9 mouse cellular contexts compared by ENCODE assay signal in the genomic region with DNA sequence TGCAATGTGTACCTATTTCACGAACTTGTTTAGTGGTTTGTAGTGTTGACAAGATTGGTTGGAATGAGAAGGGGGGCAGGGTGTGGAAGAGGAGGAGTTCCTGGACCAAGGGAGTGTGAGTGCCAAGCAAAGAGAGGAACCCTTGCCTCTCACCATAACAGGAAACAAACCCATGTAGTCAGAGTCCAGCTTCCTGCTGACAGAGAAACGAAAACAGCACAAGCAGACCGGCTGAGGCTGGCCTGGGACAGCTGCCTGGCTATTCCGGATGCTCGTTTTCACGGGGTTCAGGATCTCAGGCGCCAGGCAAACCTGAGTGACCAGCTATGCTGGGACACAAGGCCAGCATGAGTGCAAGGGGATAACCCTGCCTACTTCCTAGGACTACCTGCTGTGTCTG.
DNase-seq lines count a peak whose midpoint lies in the region; ATAC-seq lines count a peak whose summit lies in the region.
"Had no signal": no experiment of that assay in that cellular context is flagged by ENCODE, and none has a peak within 500 bp of the region (broad histone marks: within the 10 kb centered on the region; RNA-seq: fewer than 3 reads in every experiment).

No protein-coding gene starts in this region.

- H3K4me2 ChIP-seq in forebrain, embryonic 11.5 days (ENCODE audit: low read depth, low read length, severe bottlenecking): no peak overlapping the region
- H3K4me2 ChIP-seq: embryonic facial prominence, embryonic 15.5 days had no signal

- H3K4me1 ChIP-seq in forebrain, embryonic 11.5 days (replicated peaks; ENCODE audit: control insufficient read depth, insufficient read depth, low read length): no peaks in the 10 kb centered on the region
- H3K4me1 ChIP-seq: embryonic facial prominence, embryonic 15.5 days had no signal

- no peak for ATAC-seq in megakaryocyte-erythroid progenitor cell, adult 5-6 weeks (replicated peaks; ENCODE audit: low FRiP score, low TSS enrichment, poor library complexity, severe bottlenecking)
- ATAC-seq in forebrain, embryonic 11.5 days (replicated peaks; ENCODE audit: low FRiP score): no peak

- H3K9me3 ChIP-seq in forebrain, embryonic 11.5 days (ENCODE audit: control insufficient read depth, low read length): no peaks in the 10 kb centered on the region
- H3K9me3 ChIP-seq: embryonic facial prominence, embryonic 15.5 days had no signal

- no peaks in the 10 kb centered on the region for H3K27me3 ChIP-seq in forebrain, embryonic 11.5 days (ENCODE audit: control insufficient read depth, insufficient read depth, low read length)
- H3K27me3 ChIP-seq: embryonic facial prominence, embryonic 15.5 days had no signal

- no peak overlapping the region for H3K4me3 ChIP-seq in forebrain, embryonic 11.5 days (ENCODE audit: low read depth, low read length)
- H3K4me3 ChIP-seq: embryonic facial prominence, embryonic 15.5 days had no signal

- 81% methylated on average over 7 of the region's 7 CpGs for WGBS in forebrain, embryonic 11.5 days

- no peak overlapping the region for H3K27ac ChIP-seq in forebrain, embryonic 11.5 days (ENCODE audit: low read depth, low read length)
- H3K27ac ChIP-seq: embryonic facial prominence, embryonic 15.5 days had no signal

- intact Hi-C loops in heart, postnatal 25 days (cut with DNase I): loop anchor here (5.0 kb wide), 1 partner anchor 49 kb away; no protein-coding TSS in a partner anchor

- no peak overlapping the region for H3K9ac ChIP-seq in forebrain, embryonic 11.5 days (ENCODE audit: low read length)
- H3K9ac ChIP-seq: embryonic facial prominence, embryonic 15.5 days had no signal

- DNase-seq in frontal cortex, postnatal 10 days (ENCODE audit: low spot score in 2 of 2): peak; percentile 28 to 35
- DNase-seq in frontal cortex, postnatal 36 days (ENCODE audit: low spot score in 2 of 2): no peak
- DNase-seq in cerebellum, adult 18-20 months: peak; percentile 40 to 46
- peak; percentile 57 for DNase-seq in heart, postnatal 25 days (ENCODE audit: low spot score)
- DNase-seq in lung, adult 18-20 months: peak; percentile 86 to 92
- no peak for DNase-seq in forebrain, embryonic 11.5 days (ENCODE audit: low spot score)
- no peak for DNase-seq in left cerebral cortex, adult 11 months (ENCODE audit: low spot score)

- H3K36me3 ChIP-seq in forebrain, embryonic 11.5 days (ENCODE audit: control insufficient read depth, insufficient read depth, low read length): no peaks in the 10 kb centered on the region
- H3K36me3 ChIP-seq: embryonic facial prominence, embryonic 15.5 days had no signal

Comparison
In these comparisons a context has a peak if more than half of its experiments do, and no peak if none do; other contexts are left out.
1. DNase-seq: peak in frontal cortex, postnatal 10 days (2 of 2), cerebellum, adult 18-20 months (2 of 2), heart, postnatal 25 days (single experiment) and lung, adult 18-20 months (2 of 2); none in frontal cortex, postnatal 36 days (0 of 2), forebrain, embryonic 11.5 days (single experiment) and left cerebral cortex, adult 11 months (single experiment).